ENCODE assay signal across 9 mouse cellular contexts in genomic region chr7:100554939-100555338, GRCm38 (mm10). TPM values are rescaled to one million over a fixed set of nuclear protein-coding genes. Genes with fewer than 3 reads are reported as not detected.
DNase-seq lines count a peak whose midpoint lies in the region; ATAC-seq and TF ChIP-seq lines count a peak whose summit lies in the region.
"Had no signal": no experiment of that assay in that cellular context is flagged by ENCODE, and none has a peak within 500 bp of the region (broad histone marks: within the 10 kb centered on the region; RNA-seq: fewer than 3 reads in every experiment).

No protein-coding gene starts in this region.

- in situ Hi-C loops in ES-E14 (cut with MboI; ENCODE audit: low sequenced_read_pairs in 2 of 2, unreplicated experiment in 2 of 2) = no loop called here

- peaks cover 0 to 6% of the 10 kb centered on the region in 2 experiments; a peak in 1 of 4 replicates for H3K4me1 ChIP-seq in ES-E14 (ENCODE audit: control insufficient read depth in 2 of 2, insufficient read depth in 2 of 2, low read length in 2 of 2, poor library complexity in 1 of 2)
- H3K4me1 ChIP-seq in cortical plate, adult 2 months (ENCODE audit: control insufficient read depth, insufficient read depth, low read length) = peaks cover 2% of the 10 kb centered on the region
- peaks cover 16% of the 10 kb centered on the region for H3K4me1 ChIP-seq in hindbrain, embryonic 13.5 days (replicated peaks)
- peaks cover 19% of the 10 kb centered on the region for H3K4me1 ChIP-seq in liver, embryonic 16.5 days (ENCODE audit: control insufficient read depth, low read depth, low read length)
- no peaks in the 10 kb centered on the region for H3K4me1 ChIP-seq in kidney, embryonic 14.5 days (ENCODE audit: control insufficient read depth, insufficient read depth, low read length)

- H3K4me2 ChIP-seq in hindbrain, embryonic 13.5 days = no peak overlapping the region
- H3K4me2 ChIP-seq in liver, embryonic 16.5 days (ENCODE audit: low read depth, low read length) = 0 out of 2 replicates have a peak overlapping the region, but pooled peaks have one; percentile 14
- H3K4me2 ChIP-seq in kidney, embryonic 14.5 days (replicated peaks; ENCODE audit: low read depth, low read length) = no peak overlapping the region

- H3K9me3 ChIP-seq in ES-E14 (ENCODE audit: control insufficient read depth, insufficient read depth, low read depth, low read length) = no peaks in the 10 kb centered on the region
- no peaks in the 10 kb centered on the region for H3K9me3 ChIP-seq in hindbrain, embryonic 13.5 days
- no peaks in the 10 kb centered on the region for H3K9me3 ChIP-seq in liver, embryonic 16.5 days (replicated peaks; ENCODE audit: control insufficient read depth, low read length)
- H3K9me3 ChIP-seq in kidney, embryonic 14.5 days (ENCODE audit: control insufficient read depth, low read length) = no peaks in the 10 kb centered on the region

- TF ChIP-seq POLR2A in cortical plate, adult 2 months (IDR thresholded peaks at IDR 0.05; ENCODE audit: extremely low read depth, insufficient read depth, low read length) = no peak

- H3K4me3 ChIP-seq in ES-E14 (ENCODE audit: insufficient read depth in 1 of 2, low read depth in 1 of 2, low read length in 2 of 2, poor library complexity in 1 of 2, severe bottlenecking in 1 of 2) = no peak overlapping the region
- no peak overlapping the region for H3K4me3 ChIP-seq in cortical plate, adult 2 months (ENCODE audit: insufficient read depth, low read length)
- H3K4me3 ChIP-seq in hindbrain, embryonic 13.5 days = no peak overlapping the region
- H3K4me3 ChIP-seq in liver, embryonic 16.5 days (ENCODE audit: low read depth, low read length) = no peak overlapping the region
- no peak overlapping the region for H3K4me3 ChIP-seq in kidney, embryonic 14.5 days (ENCODE audit: low read length)

- ATAC-seq in hindbrain, embryonic 13.5 days (ENCODE audit: low FRiP score) = no peak
- peak; percentile 74 for ATAC-seq in liver, embryonic 16.5 days (ENCODE audit: low read depth)
- no peak for ATAC-seq in kidney, embryonic 14.5 days (ENCODE audit: low FRiP score, low TSS enrichment)

- H3K27ac ChIP-seq in ES-E14 (ENCODE audit: insufficient read depth, low read depth, low read length, poor library complexity, severe bottlenecking) = no peak overlapping the region; the same call in 1 of the 2 replicates
- peak overlapping the region; percentile 75 for H3K27ac ChIP-seq in cortical plate, adult 2 months (ENCODE audit: insufficient read depth, low read length)
- H3K27ac ChIP-seq in hindbrain, embryonic 13.5 days = peak overlapping the region; percentile 89
- peak overlapping the region; percentile 79 for H3K27ac ChIP-seq in liver, embryonic 16.5 days (ENCODE audit: low read length)
- H3K27ac ChIP-seq in kidney, embryonic 14.5 days (ENCODE audit: low read depth, low read length) = no peak overlapping the region
- H3K27ac ChIP-seq: kidney, postnatal 0 days had no signal

- 57% methylated on average over 5 of the region's 5 CpGs for WGBS in hindbrain, embryonic 13.5 days
- WGBS in liver, embryonic 16.5 days (ENCODE audit: insufficient replicate concordance) = 42% methylated on average over 5 of the region's 5 CpGs
- WGBS in kidney, embryonic 14.5 days = 78% methylated on average over 5 of the region's 5 CpGs

- no peaks in the 10 kb centered on the region for H3K36me3 ChIP-seq in ES-E14 (ENCODE audit: control insufficient read depth, insufficient read depth, low read length, poor library complexity, severe bottlenecking)
- peaks cover 3% of the 10 kb centered on the region; the same call in 1 of the 2 replicates for H3K36me3 ChIP-seq in hindbrain, embryonic 13.5 days
- H3K36me3 ChIP-seq in liver, embryonic 16.5 days (ENCODE audit: control insufficient read depth, insufficient read depth) = no peaks in the 10 kb centered on the region
- H3K36me3 ChIP-seq in kidney, embryonic 14.5 days (ENCODE audit: control insufficient read depth, insufficient read depth, low read length) = peaks cover 4% of the 10 kb centered on the region; the same call in 1 of the 2 replicates

- no peak for TF ChIP-seq CTCF in cortical plate, adult 2 months (IDR thresholded peaks at IDR 0.05; ENCODE audit: extremely low read depth, insufficient read depth, low read length)

- DNase-seq in ES-E14 (ENCODE audit: low read depth, low spot score) = peak; percentile 11
- no peak for DNase-seq in kidney, adult 11 months
- DNase-seq in adrenal gland, postnatal 14 days = no peak
- DNase-seq in c-Kit-positive CD71-positive TER-119-positive erythroid progenitor cells, embryonic 14.5 days (ENCODE audit: low spot score) = no peak

- H3K9ac ChIP-seq in ES-E14 (ENCODE audit: insufficient read depth, low read depth, low read length, poor library complexity, severe bottlenecking) = no peak overlapping the region
- H3K9ac ChIP-seq in hindbrain, embryonic 13.5 days = peak overlapping the region; percentile 51; the same call in 1 of the 2 replicates
- H3K9ac ChIP-seq in liver, embryonic 16.5 days (ENCODE audit: low read depth, low read length) = no peak overlapping the region
- no peak overlapping the region for H3K9ac ChIP-seq in kidney, embryonic 14.5 days (ENCODE audit: low read depth, low read length)

- no peaks in the 10 kb centered on the region for H3K27me3 ChIP-seq in hindbrain, embryonic 13.5 days
- no peaks in the 10 kb centered on the region for H3K27me3 ChIP-seq in liver, embryonic 16.5 days (ENCODE audit: control insufficient read depth, insufficient read depth, low read depth, low read length)
- H3K27me3 ChIP-seq in kidney, embryonic 14.5 days (ENCODE audit: control insufficient read depth, insufficient read depth, low read length) = no peaks in the 10 kb centered on the region

TF ChIP-seq in ES-E14, 5 proteins besides CTCF, POLR2A, EP300 and RAD21:
- no peak for TF ChIP-seq HCFC1 (IDR thresholded peaks at IDR 0.05; ENCODE audit: borderline replicate concordance, insufficient read depth, low read length)
- no peak for TF ChIP-seq ZC3H11A (IDR thresholded peaks at IDR 0.05; ENCODE audit: borderline replicate concordance, low read depth, low read length)
- no peak for TF ChIP-seq ZNF384 (IDR thresholded peaks at IDR 0.05; ENCODE audit: low read depth, low read length)
- TF ChIP-seq MAFK (IDR thresholded peaks at IDR 0.05; ENCODE audit: insufficient read depth, low read depth, low read length) = no peak
- TF ChIP-seq CHD2 (IDR thresholded peaks at IDR 0.05; ENCODE audit: low read depth, low read length) = no peak
TF ChIP-seq in ES-E14: peak in this region for 0.

RNA-seq across cellular contexts. Expression of gene Coa4, which starts 18.1 kb away (rescaled TPM):
- total RNA-seq in ES-E14 (2012; rRNA removed) = 11.3 and 14.6 TPM in 2 replicates
- polyA plus RNA-seq in cortical plate, adult 2 months (2012; rRNA removed) = 7.3 and 8.3 TPM in 2 replicates
- polyA plus RNA-seq in hindbrain, embryonic 13.5 days (2015; fragmentation: Nextera tagmentation; extraction: Ambion mirVana) = 15.8 and 17.2 TPM in 2 replicates
- 10.7 and 13.1 TPM in 2 replicates for polyA plus RNA-seq in liver, embryonic 16.5 days (2015; fragmentation: Nextera tagmentation; extraction: Ambion mirVana)
- polyA plus RNA-seq in kidney, embryonic 14.5 days (2014; fragmentation: Nextera tagmentation; extraction: Ambion mirVana) = 23.8 and 27.1 TPM in 2 replicates
- 7.8 and 10.4 TPM in 2 replicates for total RNA-seq in adrenal gland, postnatal 14 days (2021)

RNA-seq across cellular contexts. Expression of gene Dnajb13, which starts 40.2 kb away (rescaled TPM):
- total RNA-seq in ES-E14 (2012; rRNA removed) = 2.5 and 2.8 TPM in 2 replicates
- polyA plus RNA-seq in cortical plate, adult 2 months (2012; rRNA removed) = 0.85 and 1.1 TPM in 2 replicates
- polyA plus RNA-seq in hindbrain, embryonic 13.5 days (2015; fragmentation: Nextera tagmentation; extraction: Ambion mirVana) = 4.4 and 8.5 TPM in 2 replicates
- 3.0 and 4.4 TPM in 2 replicates for polyA plus RNA-seq in liver, embryonic 16.5 days (2015; fragmentation: Nextera tagmentation; extraction: Ambion mirVana)
- 0.19 and 0.46 TPM in 2 replicates for polyA plus RNA-seq in kidney, embryonic 14.5 days (2014; fragmentation: Nextera tagmentation; extraction: Ambion mirVana)
- total RNA-seq in adrenal gland, postnatal 14 days (2021) = 0.30 TPM in 1 of 2 replicates, not detected in the other

RNA-seq across cellular contexts. Expression of gene Rab6a, which starts 52.3 kb away (rescaled TPM):
- total RNA-seq in ES-E14 (2012; rRNA removed) = 58.7 and 61.8 TPM in 2 replicates
- polyA plus RNA-seq in cortical plate, adult 2 months (2012; rRNA removed) = 319 and 331 TPM in 2 replicates
- polyA plus RNA-seq in hindbrain, embryonic 13.5 days (2015; fragmentation: Nextera tagmentation; extraction: Ambion mirVana) = 224 and 226 TPM in 2 replicates
- polyA plus RNA-seq in liver, embryonic 16.5 days (2015; fragmentation: Nextera tagmentation; extraction: Ambion mirVana) = 30.8 and 34.9 TPM in 2 replicates
- polyA plus RNA-seq in kidney, embryonic 14.5 days (2014; fragmentation: Nextera tagmentation; extraction: Ambion mirVana) = 100 and 120 TPM in 2 replicates
- 68.0 TPM in 2 replicates for total RNA-seq in adrenal gland, postnatal 14 days (2021)

RNA-seq across cellular contexts. Expression of gene Mrpl48, which starts 53.2 kb away (rescaled TPM):
- 27.9 and 30.9 TPM in 2 replicates for total RNA-seq in ES-E14 (2012; rRNA removed)
- 82.6 and 84.8 TPM in 2 replicates for polyA plus RNA-seq in cortical plate, adult 2 months (2012; rRNA removed)
- 81.8 and 91.8 TPM in 2 replicates for polyA plus RNA-seq in hindbrain, embryonic 13.5 days (2015; fragmentation: Nextera tagmentation; extraction: Ambion mirVana)
- 37.4 and 38.8 TPM in 2 replicates for polyA plus RNA-seq in liver, embryonic 16.5 days (2015; fragmentation: Nextera tagmentation; extraction: Ambion mirVana)
- 91.3 and 95.4 TPM in 2 replicates for polyA plus RNA-seq in kidney, embryonic 14.5 days (2014; fragmentation: Nextera tagmentation; extraction: Ambion mirVana)
- 59.8 and 60.9 TPM in 2 replicates for total RNA-seq in adrenal gland, postnatal 14 days (2021)

Comparison
In these comparisons a context has a peak if more than half of its experiments do, and no peak if none do; other contexts are left out.
1. H3K27ac ChIP-seq: peak in cortical plate, adult 2 months (single experiment), hindbrain, embryonic 13.5 days (single experiment) and liver, embryonic 16.5 days (single experiment); none in ES-E14 (single experiment) and kidney, embryonic 14.5 days (single experiment).